ENCODE assay signal across 8 mouse cellular contexts in genomic region chr2:167349283-167349936, GRCm38 (mm10). TPM values are rescaled to one million over a fixed set of nuclear protein-coding genes. Genes with fewer than 3 reads are reported as not detected.
DNase-seq lines count a peak whose midpoint lies in the region; ATAC-seq and TF ChIP-seq lines count a peak whose summit lies in the region.

No protein-coding gene starts in this region.

- peaks cover 24% of the 10 kb centered on the region for H3K79me2 ChIP-seq in liver, adult 2 months (ENCODE audit: control insufficient read depth, insufficient read depth, low read length)

- H3K4me1 ChIP-seq in erythroblast, embryonic 14.5 days (ENCODE audit: control insufficient read depth): peaks cover 65% of the 10 kb centered on the region
- H3K4me1 ChIP-seq in heart, embryonic 12.5 days (replicated peaks): peaks cover 46% of the 10 kb centered on the region
- H3K4me1 ChIP-seq in kidney, embryonic 16.5 days (ENCODE audit: insufficient read depth, low read length): peaks cover 63% of the 10 kb centered on the region
- H3K4me1 ChIP-seq in liver, adult 2 months (ENCODE audit: control insufficient read depth, insufficient read depth, low read length): peaks cover 16% of the 10 kb centered on the region

- H3K27me3 ChIP-seq in erythroblast, embryonic 14.5 days (ENCODE audit: control insufficient read depth): peaks cover 91% of the 10 kb centered on the region
- H3K27me3 ChIP-seq in heart, embryonic 12.5 days (replicated peaks): no peaks in the 10 kb centered on the region
- H3K27me3 ChIP-seq in kidney, embryonic 16.5 days (ENCODE audit: insufficient read depth, low read length): no peaks in the 10 kb centered on the region
- H3K27me3 ChIP-seq in liver, adult 2 months (ENCODE audit: control insufficient read depth, insufficient read depth, low read length): no peaks in the 10 kb centered on the region

- peak; percentile 95 for ATAC-seq in heart, embryonic 12.5 days (ENCODE audit: insufficient number of reproducible peaks, low FRiP score)
- ATAC-seq in kidney, embryonic 16.5 days (ENCODE audit: low FRiP score, low TSS enrichment): peak; percentile 97
- peak; percentile 75 for ATAC-seq in monocyte, adult 5-6 weeks (replicated peaks; ENCODE audit: insufficient number of reproducible peaks, low FRiP score, low TSS enrichment, poor library complexity, severe bottlenecking)

- peaks cover 12% of the 10 kb centered on the region for H3K9me3 ChIP-seq in erythroblast, embryonic 14.5 days (ENCODE audit: control insufficient read depth, low read length)
- H3K9me3 ChIP-seq in heart, embryonic 12.5 days (replicated peaks): no peaks in the 10 kb centered on the region
- H3K9me3 ChIP-seq in kidney, embryonic 16.5 days (ENCODE audit: low read length): no peaks in the 10 kb centered on the region

- H3K4me2 ChIP-seq in heart, embryonic 12.5 days: peak overlapping the region; percentile 81
- peak overlapping the region; percentile 80 for H3K4me2 ChIP-seq in kidney, embryonic 16.5 days (replicated peaks; ENCODE audit: low read depth, low read length)

- H3K36me3 ChIP-seq in erythroblast, embryonic 14.5 days (ENCODE audit: control insufficient read depth): no peaks in the 10 kb centered on the region
- no peaks in the 10 kb centered on the region for H3K36me3 ChIP-seq in heart, embryonic 12.5 days
- H3K36me3 ChIP-seq in kidney, embryonic 16.5 days (ENCODE audit: insufficient read depth, low read length): no peaks in the 10 kb centered on the region
- H3K36me3 ChIP-seq in liver, adult 2 months (ENCODE audit: control insufficient read depth, insufficient read depth, low read length): no peaks in the 10 kb centered on the region

- peak overlapping the region; percentile 32; the same call in 1 of the 2 replicates for H3K9ac ChIP-seq in heart, embryonic 12.5 days
- peak overlapping the region; percentile 91; the same call in 1 of the 2 replicates for H3K9ac ChIP-seq in kidney, embryonic 16.5 days (replicated peaks; ENCODE audit: low read length)
- H3K9ac ChIP-seq in liver, adult 2 months (ENCODE audit: low read depth, low read length): peak overlapping the region; percentile 54

- 0 out of 2 replicates have a peak, but pooled peaks have one; percentile 12 for TF ChIP-seq POLR2A in liver, adult 2 months (IDR thresholded peaks at IDR 0.05; ENCODE audit: extremely low read depth, insufficient read depth, low read length)

- no peak overlapping the region for H3K27ac ChIP-seq in heart, embryonic 12.5 days (ENCODE audit: poor library complexity, severe bottlenecking)
- H3K27ac ChIP-seq in kidney, embryonic 16.5 days (ENCODE audit: low read length): no peak overlapping the region
- no peak overlapping the region for H3K27ac ChIP-seq in liver, adult 2 months (replicated peaks; ENCODE audit: insufficient read depth, low read depth, low read length)

- TF ChIP-seq CTCF in liver, adult 2 months (IDR thresholded peaks at IDR 0.05; ENCODE audit: low read depth, low read length): no peak

- 1% methylated on average over 38 of the region's 50 CpGs for WGBS in heart, embryonic 12.5 days
- WGBS in kidney, embryonic 16.5 days: under 1% methylated on average over 39 of the region's 50 CpGs
- WGBS in liver, adult 2 months: 4% methylated on average over 37 of the region's 50 CpGs

- H3K4me3 ChIP-seq in erythroblast, embryonic 14.5 days (replicated peaks): peak overlapping the region; percentile 68
- peak overlapping the region; percentile 83 for H3K4me3 ChIP-seq in heart, embryonic 12.5 days
- peak overlapping the region; percentile 83 for H3K4me3 ChIP-seq in kidney, embryonic 16.5 days (ENCODE audit: low read length)
- peak overlapping the region; percentile 66 for H3K4me3 ChIP-seq in liver, adult 2 months (ENCODE audit: insufficient read depth, low read depth, low read length)

- DNase-seq in CD4-positive helper T cell, adult 2 months (ENCODE audit: low read depth, low spot score): peak; percentile 99
- DNase-seq in brain, embryonic 18.5 days (ENCODE audit: low read depth, low spot score): peak; percentile 96
- DNase-seq in liver, adult 2 months (ENCODE audit: extremely low read depth, low read depth, low spot score): peak; percentile 86
- peak; percentile 97 for DNase-seq in spleen, postnatal 36 days (ENCODE audit: low spot score in 2 of 2)

RNA-seq across cellular contexts. Expression of gene B4galt5, which starts 0.4 kb away (rescaled TPM):
- 0.15 and 0.28 TPM in 2 replicates for polyA plus RNA-seq in erythroblast, embryonic 14.5 days (2012)
- polyA plus RNA-seq in heart, embryonic 12.5 days (2016; fragmentation: Nextera tagmentation; extraction: Ambion mirVana): 14.9 and 21.1 TPM in 2 replicates
- 8.9 and 9.4 TPM in 2 replicates for polyA plus RNA-seq in kidney, embryonic 16.5 days (2015; fragmentation: Nextera tagmentation; extraction: Ambion mirVana)
- 8.1 and 17.7 TPM in 2 replicates for total RNA-seq in liver, adult 2 months (2014; rRNA removed)
- polyA plus RNA-seq in liver, adult 2 months (2012; rRNA removed): 14.9 and 15.7 TPM in 2 replicates
- 107 to 198 TPM (median 140 TPM) in 3 replicates for total RNA-seq in monocyte, adult 5-6 weeks (2017)

Comparison
In these comparisons a context has a peak if more than half of its experiments do, and no peak if none do; other contexts are left out.
1. H3K9ac ChIP-seq: peak in every context shown above with its lines; median percentile 91 in kidney, embryonic 16.5 days; 54 in liver, adult 2 months; 32 in heart, embryonic 12.5 days.